Mouse (Mus musculus): ENCODE measurements around the gene Thbs4. TPM values are rescaled to one million over a fixed set of nuclear protein-coding genes. Genes with fewer than 3 reads are reported as not detected.

Thbs4 gene
- total RNA-seq, 4 experiments from 2014 or later, result 4.5 to 7.9 (median 6.6) TPM

GRCm38 (mm10) chr13:92717851-92718665, 76.6 kb downstream of the Thbs4 start:
- DNase-seq (ENCODE audit: low spot score), result no peak

- DNase-seq (ENCODE audit: low spot score), result no peak
Observed at GRCm38 (mm10) chr13:92712619-92713018, 82.0 kb downstream of the Thbs4 start.

- DNase-seq (ENCODE audit: low spot score), result no peak
Observed at GRCm38 (mm10) chr13:92711821-92712220, 82.8 kb downstream of the Thbs4 start.

GRCm38 (mm10) chr13:92710361-92710760, 84.3 kb downstream of the Thbs4 start:
- DNase-seq (ENCODE audit: low spot score), result no peak

GRCm38 (mm10) chr13:92709535-92709934, 85.1 kb downstream of the Thbs4 start:
- no peak for DNase-seq (ENCODE audit: low spot score)

GRCm38 (mm10) chr13:92708466-92708865, 86.2 kb downstream of the Thbs4 start:
- no peak for DNase-seq (ENCODE audit: low spot score)

- no peak for DNase-seq (ENCODE audit: low spot score)
Observed at GRCm38 (mm10) chr13:92707941-92708340, 86.7 kb downstream of the Thbs4 start.

GRCm38 (mm10) chr13:92706342-92707061, 88.1 kb downstream of the Thbs4 start:
- no peak for DNase-seq (ENCODE audit: low spot score)

- DNase-seq (ENCODE audit: low spot score), result no peak
Observed at GRCm38 (mm10) chr13:92705016-92705535, 89.5 kb downstream of the Thbs4 start.

- no peak for DNase-seq (ENCODE audit: low spot score)
Observed at GRCm38 (mm10) chr13:92704189-92704588, 90.4 kb downstream of the Thbs4 start.

GRCm38 (mm10) chr13:92703241-92704027, 91.2 kb downstream of the Thbs4 start:
- DNase-seq (ENCODE audit: low spot score), result peak; percentile 52

GRCm38 (mm10) chr13:92702035-92702434, 92.6 kb downstream of the Thbs4 start:
- DNase-seq (ENCODE audit: low spot score), result no peak

Other genes starting within 250 kb of the Thbs4 start
- gene Spz1, start 218.6 kb downstream of the Thbs4 start, total RNA-seq (2022), result not detected
- 10 to 100 TPM; 10.2 to 11.8 (median 11.0) TPM for gene Serinc5, start 183.7 kb downstream of the Thbs4 start, total RNA-seq (2022)
- 10 to 100 TPM in 1 of 4 experiments, 1 to 10 TPM in 3; 4.6 to 10.2 (median 6.6) TPM for gene Mtx3, start 49.9 kb upstream of the Thbs4 start, total RNA-seq (2022)

All from heart, adult 8-10 months (tissue).